Mouse (Mus musculus) R1 (cell line): ENCODE measurements around the gene Mocs1.
"Not testable (repeated sequence)": the region's sequence is repeated elsewhere in the genome, so short reads cannot be mapped to it uniquely, and the experiment has no call there.

Experiments
- DNase-seq: peaks from one replicate; pipeline ENCODE4 v3.0.0-alpha.2; 2018; ENCODE audit warnings: low read depth, low spot score

The Mocs1 gene

GRCm38 (mm10) chr17:49432071-49432711, 4.0 kb downstream of the Mocs1 start:
- DNase-seq, result peak; percentile 84

GRCm38 (mm10) chr17:49433071-49433470, 4.9 kb downstream of the Mocs1 start:
- DNase-seq, result no peak

- DNase-seq, result no peak
Observed at GRCm38 (mm10) chr17:49434236-49434635, 6.1 kb downstream of the Mocs1 start.

- DNase-seq, result no peak
Observed at GRCm38 (mm10) chr17:49435081-49435480, 6.9 kb downstream of the Mocs1 start.

- no peak for DNase-seq
Observed at GRCm38 (mm10) chr17:49436631-49437030, 8.5 kb downstream of the Mocs1 start.

- not testable (repeated sequence) for DNase-seq
Observed at GRCm38 (mm10) chr17:49437306-49437705, 9.1 kb downstream of the Mocs1 start.

GRCm38 (mm10) chr17:49438822-49439574, 10.8 kb downstream of the Mocs1 start:
- DNase-seq, result no peak

- no peak for DNase-seq
Observed at GRCm38 (mm10) chr17:49439706-49440105, 11.5 kb downstream of the Mocs1 start.

- no peak for DNase-seq
Observed at GRCm38 (mm10) chr17:49440331-49441130, 12.4 kb downstream of the Mocs1 start.

GRCm38 (mm10) chr17:49442841-49443240, 14.7 kb downstream of the Mocs1 start:
- not testable (repeated sequence) for DNase-seq

- no peak for DNase-seq
Observed at GRCm38 (mm10) chr17:49448570-49449229, 20.5 kb downstream of the Mocs1 start.

GRCm38 (mm10) chr17:49449230-49449608, 21.1 kb downstream of the Mocs1 start:
- DNase-seq, result no peak

GRCm38 (mm10) chr17:49450922-49451321, 22.8 kb downstream of the Mocs1 start:
- no peak for DNase-seq

GRCm38 (mm10) chr17:49456334-49456733, 28.2 kb downstream of the Mocs1 start:
- no peak for DNase-seq

- DNase-seq, result no peak
Observed at GRCm38 (mm10) chr17:49457833-49458232, 29.7 kb downstream of the Mocs1 start.

- peak; percentile 6 for DNase-seq
Observed at GRCm38 (mm10) chr17:49458386-49458785, 30.2 kb downstream of the Mocs1 start.

GRCm38 (mm10) chr17:49464884-49465283, 36.7 kb downstream of the Mocs1 start:
- DNase-seq, result no peak

GRCm38 (mm10) chr17:49468223-49468622, 40.1 kb downstream of the Mocs1 start:
- peak; percentile 47 for DNase-seq

GRCm38 (mm10) chr17:49472626-49473025, 44.5 kb downstream of the Mocs1 start:
- DNase-seq, result no peak

- DNase-seq, result no peak
Observed at GRCm38 (mm10) chr17:49474051-49474450, 45.9 kb downstream of the Mocs1 start.

GRCm38 (mm10) chr17:49475174-49475573, 47.0 kb downstream of the Mocs1 start:
- DNase-seq, result no peak

- DNase-seq, result no peak
Observed at GRCm38 (mm10) chr17:49477370-49477769, 49.2 kb downstream of the Mocs1 start.
